Mouse (Mus musculus): ENCODE measurements at regions not wholly inside any gene's neighbourhood (a gene's known extent, or its start where the extent isn't known, plus 50 kb on each side); places are given as distances from the start of the nearest gene placed in this dataset.
A peak's percentile ranks its signal among the peaks of the same experiment; 100 is the strongest.

DNA sequence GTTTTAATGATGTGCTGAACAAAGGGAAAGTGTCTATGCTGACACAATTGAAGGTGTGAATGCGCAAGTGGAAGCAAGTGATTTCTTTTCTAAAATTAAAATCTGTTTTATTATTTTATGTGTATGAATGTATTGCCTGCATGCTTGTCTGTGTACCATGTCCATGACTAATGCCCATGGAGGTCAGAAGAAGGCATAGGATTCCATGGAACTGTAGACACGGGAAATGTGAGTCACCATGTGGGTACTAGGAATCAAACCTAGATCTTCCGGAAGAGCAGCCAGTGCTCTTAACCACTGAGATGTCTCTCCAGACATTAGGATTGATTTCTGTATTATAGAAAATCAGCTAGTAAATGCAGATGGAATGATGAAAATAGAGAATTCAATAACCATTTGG lies 134.9 kb upstream of the Pgrmc2 start:
- no peak for DNase-seq

DNA sequence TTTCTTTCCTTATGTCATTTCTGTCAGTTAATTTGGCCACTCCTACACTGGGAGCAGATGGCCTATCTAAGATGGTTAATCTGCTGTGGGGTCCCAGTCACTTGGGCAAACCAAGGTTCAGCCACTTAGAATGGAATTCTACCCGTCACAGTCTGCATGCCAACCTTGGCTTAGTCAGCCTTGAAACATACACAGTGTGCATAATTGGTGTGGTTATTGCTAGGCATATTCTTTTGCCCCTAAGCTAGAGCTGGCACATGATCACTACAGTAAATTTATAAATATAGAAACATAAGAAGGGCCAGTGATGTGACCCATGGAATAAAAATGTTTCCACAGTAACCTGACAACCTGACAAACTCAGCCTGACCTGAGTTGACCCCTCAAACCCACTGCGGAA lies 130.7 kb upstream of the Pgrmc2 start:
- no peak for DNase-seq

DNA sequence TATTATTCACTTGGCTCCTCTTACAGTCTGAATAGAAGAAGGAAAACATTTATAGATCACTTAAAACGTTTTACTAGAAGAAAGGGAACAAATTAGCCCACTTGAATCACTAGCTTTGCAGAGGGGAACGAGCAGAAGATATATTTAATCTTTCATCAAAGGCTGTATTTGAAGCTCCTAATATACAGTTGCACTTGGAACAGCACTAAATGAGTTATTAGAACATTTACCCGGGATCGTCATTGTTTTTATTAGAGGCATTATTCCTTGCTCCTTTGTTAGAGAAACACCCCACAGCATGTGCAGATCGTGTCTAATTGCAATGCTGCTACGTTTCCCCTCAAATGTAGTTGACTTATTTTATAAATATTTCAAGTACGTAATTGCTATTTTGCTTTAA lies 127.5 kb upstream of the Pgrmc2 start:
- no peak for DNase-seq

DNA sequence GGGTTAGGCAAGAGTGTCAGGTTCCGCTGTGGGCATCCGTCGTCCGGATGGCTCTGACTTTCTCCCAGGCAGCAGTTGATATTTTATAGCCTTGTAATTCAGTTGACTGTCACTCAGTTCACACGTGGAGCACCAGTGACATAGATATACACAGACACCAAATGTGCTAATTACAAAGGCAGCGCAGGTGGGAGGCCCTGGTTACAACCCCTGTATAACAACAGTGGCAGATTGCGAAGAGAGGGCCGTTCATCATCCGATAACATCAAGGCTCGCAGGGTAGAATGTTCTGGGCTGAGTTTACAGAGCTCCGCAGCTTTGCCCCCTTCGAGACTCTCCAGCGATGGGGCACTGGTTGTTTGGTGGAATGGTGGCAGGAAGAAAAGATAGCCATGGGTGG lies 120.0 kb upstream of the Pgrmc2 start:
- DNase-seq: no peak

DNA sequence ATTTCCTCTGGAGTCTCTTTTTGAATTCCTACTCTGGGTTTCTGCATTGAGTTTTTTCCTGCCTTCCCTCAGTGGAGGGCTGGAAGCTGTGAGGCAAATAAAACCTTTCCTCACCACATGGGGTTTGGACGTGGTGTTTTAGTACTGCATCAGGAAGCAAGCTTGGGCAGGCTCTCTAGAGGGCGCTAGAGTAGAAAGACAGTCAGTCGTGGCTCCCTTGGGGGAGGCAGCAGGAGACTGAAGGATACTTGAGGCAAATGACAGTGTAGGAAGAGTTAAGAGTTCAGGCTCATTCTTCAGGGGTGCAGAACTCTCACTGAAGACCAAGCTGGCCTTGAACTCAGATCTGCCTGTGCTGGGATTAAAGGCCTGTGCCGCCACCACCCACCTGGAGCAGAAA lies 118.9 kb upstream of the Pgrmc2 start:
- DNase-seq: peak; percentile 24

DNA sequence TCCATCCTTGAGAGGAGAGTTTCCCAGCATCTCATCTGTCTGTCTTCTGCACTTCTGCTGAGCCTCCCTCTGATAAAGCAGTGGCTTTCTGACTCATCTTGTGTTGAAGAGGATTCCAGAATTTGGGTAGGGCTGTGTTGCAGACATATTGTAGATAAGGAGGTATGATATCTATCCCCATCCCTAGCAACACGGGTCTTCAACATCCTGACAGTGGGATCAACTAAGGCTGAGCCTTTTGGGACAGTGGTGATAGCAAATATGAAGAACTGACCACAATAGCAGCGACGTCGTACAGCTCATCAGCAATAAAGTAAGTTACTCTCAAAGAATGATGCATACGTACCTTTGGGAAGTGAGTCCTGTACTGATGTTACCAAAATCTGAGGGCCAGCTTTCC lies 117.2 kb upstream of the Pgrmc2 start:
- DNase-seq: peak; percentile 1

DNA sequence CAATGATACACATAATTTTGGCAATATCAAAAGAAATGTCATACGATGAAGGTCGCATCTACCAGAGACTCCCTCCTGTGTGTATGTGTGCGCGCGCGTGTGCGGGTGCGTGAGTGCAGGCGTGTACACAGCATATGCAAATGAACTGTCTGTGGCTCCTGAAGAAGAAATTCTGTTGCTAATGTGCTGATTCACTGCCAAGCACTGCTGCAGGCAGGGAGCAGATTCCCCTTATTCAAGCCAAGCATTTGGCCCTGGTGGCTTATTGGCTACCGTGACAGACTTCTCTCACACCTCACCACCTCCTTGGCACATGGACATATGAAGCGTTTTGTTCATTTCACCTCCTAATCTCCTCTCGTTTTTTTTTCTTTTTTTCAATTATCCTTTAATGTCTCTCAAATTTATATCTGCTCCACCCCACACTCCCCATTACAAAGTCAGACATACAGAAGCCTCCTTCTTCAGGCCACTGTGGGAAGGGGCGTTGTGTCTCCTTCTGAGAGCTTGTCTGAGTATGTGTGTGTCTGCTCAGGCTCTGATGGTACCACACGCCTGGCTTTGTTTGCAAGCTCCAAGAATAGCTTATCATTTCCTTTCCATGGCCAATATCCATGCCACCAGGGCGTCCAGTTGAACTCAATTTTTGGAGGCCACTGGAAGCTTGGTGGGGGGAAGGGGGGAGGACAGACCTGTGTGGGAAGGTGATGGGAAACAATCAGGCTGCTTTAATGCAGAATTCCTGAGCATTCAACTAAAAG lies 115.5 kb upstream of the Pgrmc2 start:
- peak; percentile 47 for DNase-seq

DNA sequence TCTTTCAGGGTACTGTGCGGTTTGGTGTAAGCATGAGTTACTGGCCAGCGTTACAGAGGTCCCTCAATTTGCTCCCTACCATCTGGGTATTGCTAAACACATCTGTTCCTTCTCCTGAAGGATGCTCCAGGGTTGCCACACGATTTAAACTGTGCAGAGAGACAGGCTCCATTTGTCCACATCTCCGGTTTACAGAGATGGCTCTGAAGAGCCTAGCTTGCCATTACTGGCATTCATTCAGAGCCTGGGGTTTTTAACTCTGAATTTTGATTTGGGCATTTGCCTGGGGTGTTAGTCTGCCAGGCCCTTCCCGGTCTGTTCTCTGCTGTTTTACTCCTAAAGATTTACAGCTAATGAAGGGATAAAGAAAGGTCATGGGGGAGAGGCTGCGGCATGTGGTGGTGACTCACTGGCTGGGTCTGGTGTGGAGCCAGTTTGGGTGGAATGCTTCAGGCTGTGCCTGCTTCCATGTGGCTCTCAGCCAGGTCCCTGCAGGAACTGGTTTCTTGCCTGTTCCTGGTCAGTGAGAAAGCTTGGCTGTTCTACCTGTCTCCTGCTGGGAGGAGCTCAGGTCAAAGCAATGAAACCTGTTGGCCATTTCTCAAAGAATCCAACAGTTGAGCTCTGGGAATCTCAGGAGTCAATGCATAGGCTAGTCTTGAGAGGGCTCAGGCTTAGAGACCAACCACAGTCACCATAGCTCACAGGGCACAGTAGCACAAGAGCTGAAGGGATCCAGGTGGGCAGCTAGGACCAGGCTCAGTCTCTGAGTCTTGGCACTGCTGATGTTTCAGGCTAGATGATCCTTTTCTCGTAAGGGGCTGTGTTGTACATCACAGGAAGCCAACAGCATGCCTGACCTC lies 112.5 kb upstream of the Pgrmc2 start:
- peak; percentile 88 for DNase-seq

DNA sequence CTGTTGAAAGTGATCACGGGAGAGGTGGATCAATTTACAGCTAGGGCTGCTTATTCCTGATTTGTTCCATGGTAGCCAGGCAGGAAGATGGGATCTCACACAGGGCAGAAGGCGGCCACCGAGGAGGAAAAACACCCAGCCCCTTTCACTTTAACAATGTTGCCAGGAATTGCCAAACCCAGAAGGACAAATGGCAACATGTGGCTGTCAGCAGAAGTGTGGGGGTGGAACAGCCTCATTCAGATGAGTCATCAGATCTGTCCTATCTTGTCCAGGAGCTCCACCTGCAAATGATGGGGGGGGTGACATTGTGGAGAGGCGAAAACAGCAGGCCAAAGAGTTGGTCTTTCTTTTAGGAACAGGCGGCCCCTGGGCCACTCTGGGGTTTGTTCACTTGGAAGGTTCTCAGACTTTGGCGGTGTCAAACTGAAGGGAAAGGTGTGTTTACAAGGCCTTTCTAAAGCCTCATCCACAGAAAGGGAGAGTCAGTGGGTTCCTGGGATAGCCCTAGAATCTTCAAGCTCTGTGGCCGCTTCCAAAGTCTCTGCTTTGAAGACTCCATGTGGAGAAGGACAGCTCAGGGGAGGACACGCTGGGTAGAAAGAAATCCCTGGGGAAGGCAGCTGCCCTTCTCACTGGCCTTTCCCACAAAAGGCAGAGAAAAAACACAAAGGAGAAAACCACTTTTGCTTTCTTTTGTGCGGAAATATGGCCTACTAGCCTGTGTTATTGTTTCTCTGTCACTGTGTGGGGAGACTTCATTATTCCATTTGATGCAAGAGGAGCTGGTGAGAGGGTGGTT lies 111.7 kb upstream of the Pgrmc2 start:
- no peak for DNase-seq

DNA sequence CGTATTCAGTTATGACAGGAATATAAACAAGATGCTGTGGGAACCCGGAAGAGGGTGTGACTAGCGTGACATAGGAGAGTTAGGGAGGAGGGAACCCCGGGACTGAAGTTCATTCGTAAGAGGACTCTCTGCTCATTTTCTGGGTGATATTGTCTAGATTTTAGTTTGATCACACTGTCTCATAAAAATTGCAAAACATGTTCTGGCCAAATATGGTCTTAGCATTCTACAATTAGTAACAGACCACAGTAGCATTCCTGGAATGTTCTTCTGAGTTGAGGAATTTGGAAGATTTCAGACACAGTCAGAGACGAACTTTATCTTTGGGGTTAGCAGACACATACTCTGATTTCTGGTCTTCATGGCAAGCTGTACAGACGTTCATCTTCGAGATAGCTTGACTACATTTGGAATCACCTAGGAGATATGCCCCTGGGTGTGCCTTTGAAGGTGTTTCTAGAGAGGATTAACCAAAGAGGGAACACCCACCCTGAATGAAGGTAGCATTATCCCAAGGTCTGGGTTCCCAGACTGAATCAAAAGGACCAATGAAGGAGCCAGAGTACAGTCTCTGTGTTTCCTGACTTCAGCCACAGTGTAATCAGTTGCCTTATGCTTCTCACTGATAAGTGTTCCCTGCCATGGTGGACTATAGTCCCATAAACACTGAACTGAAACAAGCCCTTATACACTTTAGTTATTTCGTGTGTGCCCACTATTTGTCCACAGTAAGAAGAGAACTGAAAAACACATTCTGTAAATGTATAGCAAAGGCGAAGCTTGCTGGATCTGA lies 102.7 kb upstream of the Pgrmc2 start:
- no peak for DNase-seq

DNA sequence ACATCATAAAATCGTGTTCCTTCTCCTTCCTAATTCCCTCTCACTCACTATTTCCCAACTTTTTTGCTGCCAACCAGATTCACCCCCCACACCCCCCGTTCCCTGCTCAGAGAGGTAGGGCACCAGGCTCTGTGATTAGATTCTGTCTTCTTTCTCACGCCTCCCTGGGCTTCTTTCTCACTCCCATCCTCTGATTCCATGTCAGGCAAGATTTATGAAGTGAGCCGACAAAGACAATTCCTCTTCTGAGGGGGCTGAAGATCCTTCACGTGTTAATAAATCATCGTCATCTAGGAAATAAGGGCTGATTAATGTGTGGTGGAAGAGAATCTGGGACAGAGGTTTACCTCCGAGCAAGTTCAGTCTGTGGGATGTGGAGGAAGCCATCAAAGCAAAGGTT lies 101.5 kb upstream of the Pgrmc2 start:
- DNase-seq: no peak

DNA sequence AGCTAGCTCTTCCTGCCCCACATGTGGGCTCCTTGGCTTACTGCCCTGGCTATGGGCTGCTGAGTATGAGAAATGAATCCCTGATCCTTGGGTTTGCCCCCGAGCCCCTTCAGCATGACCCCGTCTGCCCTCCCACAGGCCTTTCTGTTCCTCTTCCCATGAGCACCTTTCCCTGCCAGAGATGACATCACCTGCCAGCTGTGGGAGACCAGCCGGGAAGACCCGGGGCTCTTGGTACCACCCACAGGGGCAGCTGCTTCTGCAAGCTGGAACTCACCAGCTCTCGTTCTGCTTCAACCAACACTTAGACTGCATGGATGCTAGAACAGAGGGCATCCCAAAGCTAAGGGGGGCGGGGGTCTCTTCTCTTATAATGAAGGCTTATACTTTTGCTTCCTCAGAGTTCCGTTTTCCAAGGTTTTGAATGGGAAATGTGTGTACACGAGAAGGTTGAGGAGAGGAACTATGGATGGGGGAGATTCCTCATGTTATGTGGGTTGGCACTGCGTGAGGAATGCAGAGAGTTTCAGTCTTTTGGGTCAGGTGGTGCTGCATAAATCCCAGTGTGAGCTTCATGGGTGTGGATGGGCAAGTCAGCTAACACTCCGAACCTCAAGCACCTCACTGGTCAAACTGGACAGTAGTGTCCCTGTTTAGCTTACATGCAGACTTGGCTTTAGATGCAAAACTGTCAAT lies 100.2 kb upstream of the Pgrmc2 start:
- no peak for DNase-seq

DNA sequence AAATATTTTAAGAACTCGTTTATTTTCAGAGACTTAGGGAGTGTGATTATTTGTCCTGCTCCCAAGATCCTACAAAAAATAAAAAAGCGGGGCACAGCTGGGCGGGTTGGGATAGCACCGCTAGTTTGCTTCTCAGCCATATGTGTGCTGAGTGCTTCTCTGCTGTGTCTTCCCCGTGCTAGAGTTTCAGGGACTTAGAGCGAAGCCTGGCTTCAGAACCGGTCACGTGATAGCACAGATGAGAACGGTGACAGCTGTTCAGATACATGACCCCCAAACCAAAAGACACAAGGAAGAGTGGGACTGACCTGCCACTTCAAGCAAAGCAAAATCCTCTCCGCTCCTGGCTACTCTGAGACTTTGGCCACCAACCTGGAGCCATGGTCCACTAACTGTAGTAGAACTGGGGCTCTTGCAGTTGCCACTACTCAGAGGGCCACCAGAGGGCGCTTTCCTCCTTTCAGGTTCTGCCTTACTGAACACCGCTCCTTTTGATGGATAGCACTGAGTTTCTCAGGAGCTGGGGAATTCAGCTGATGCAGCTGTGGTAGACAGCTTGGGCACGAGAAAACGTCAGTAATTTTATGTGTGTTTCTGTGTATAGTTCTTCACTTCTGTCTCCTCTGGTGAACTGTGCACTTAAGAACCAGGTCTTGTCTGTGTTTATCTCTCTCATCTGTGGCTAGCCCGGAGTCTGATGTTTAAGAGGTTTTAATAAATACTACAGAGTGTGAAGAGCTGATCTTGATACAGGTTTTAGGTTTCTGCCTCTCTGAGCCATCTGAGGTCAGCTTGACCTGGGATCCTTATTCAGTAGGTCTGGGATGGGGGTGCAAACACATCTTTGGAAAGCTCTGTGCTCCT lies 99.4 kb upstream of the Pgrmc2 start:
- DNase-seq: peak; percentile 91

DNA sequence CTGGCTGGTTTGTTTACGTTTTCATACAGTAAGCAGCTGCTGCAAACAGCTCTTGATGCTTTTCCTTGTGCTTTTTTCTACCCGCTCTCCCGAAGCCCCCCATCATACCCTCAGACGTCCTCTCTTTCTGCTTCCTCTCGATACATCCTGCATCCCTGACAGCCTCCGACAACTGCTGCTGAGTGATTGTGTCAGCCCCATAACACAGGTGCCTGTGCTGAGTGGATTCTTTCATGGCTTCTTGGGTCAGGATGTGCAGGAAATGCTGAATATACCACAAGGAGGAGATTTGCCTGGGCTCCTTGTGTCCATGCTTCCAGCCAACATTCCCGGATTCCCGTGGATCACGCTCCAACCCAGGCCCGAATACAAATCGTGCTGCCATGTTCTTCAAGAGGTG lies 98.6 kb upstream of the Pgrmc2 start:
- no peak for DNase-seq

DNA sequence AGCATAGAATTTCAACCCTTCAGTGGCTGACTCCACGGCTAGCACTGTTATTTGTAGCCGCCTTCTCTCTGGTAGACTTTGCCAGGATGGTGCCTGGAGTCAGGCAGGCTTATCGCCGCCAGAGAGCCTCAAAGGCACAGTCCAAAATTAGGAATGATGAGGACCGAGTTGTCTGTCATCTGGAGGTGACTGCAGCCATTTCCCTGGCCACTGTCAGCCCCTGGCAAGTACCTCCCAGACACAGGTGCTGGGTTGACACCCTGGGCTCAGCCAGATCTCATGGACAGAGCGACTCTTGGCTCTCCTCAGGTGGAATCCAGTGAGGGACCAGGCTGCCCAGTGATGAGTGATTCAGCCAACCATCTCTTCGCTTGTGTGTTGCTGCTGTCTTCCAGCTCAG lies 98.1 kb upstream of the Pgrmc2 start:
- no peak for DNase-seq

DNA sequence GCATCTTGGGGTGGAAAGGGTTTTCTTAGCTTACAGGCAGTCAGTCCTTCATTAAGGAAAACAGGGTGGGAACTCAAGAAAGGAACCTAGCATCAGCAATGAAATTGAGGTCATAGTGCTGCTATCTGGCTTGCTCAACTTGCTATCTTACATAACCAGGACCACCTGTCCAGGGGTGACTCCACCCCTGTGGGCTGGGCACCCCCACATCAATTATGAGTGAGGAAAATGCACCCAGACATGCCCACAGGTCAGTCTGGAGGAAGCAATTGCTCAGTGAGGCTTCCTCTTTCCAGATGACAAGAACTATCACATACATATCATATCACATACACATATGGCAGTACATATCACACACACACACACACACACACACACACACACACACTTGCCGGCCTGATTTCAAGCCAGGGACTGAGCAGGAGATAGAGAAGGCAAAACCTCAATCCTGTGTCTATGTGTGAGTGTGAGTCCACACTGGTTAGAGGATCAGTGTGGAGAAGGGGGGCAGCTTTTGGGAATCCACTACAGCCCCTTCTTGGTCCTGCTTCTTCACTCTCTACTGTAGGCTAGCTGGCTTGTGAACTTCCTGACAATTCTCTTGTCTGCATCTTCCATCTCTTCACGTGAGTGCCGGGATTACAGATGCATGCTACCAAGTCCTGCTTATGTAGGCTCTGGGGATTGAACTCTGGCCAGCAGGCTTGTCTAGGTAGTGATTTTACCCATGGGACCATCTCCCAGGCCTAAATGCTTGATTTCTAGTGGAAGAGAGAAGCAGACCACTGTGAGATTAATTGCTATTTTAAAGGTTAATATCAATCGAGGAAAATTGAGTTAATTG lies 96.4 kb upstream of the Pgrmc2 start:
- DNase-seq: peak; percentile 1

DNA sequence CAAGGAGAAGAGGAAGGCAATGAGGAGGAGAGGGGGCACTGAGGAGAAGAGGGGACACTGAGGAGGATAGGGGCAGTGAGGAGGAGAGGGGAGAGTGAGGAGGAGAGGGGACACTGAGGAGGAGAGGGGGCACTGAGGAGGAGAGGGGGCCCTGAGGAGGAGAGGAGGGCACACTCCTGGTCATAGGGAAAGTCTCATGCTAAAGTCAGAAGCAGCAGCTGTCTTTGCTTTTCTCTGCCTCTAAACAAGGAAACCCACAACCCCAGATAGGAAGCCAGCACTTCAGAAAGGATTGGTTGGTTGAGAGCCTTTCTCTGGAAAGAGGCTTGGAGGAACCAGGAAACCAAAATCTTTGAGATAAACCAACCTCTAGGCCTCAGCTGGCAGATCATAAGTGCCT lies 94.3 kb upstream of the Pgrmc2 start:
- no peak for DNase-seq

DNA sequence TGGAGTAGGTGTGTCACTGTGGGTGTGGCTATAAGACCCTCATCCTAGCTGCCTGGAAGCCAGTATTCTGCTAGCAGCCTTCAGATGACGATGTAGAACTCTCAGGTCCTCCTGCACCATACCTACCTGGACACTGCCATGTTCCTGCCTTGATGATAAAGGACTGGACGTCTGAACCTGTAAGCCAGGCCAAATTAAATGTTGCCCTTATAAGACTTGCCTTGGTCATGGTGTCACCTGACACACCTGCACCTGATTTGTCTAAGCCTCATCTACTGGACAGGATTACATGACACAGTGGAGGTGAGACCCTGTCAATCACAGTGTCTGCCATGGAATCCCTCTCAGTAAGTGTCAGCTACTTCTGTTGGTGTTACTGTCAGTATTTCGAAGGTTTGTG lies 92.5 kb upstream of the Pgrmc2 start:
- peak; percentile 1 for DNase-seq

DNA sequence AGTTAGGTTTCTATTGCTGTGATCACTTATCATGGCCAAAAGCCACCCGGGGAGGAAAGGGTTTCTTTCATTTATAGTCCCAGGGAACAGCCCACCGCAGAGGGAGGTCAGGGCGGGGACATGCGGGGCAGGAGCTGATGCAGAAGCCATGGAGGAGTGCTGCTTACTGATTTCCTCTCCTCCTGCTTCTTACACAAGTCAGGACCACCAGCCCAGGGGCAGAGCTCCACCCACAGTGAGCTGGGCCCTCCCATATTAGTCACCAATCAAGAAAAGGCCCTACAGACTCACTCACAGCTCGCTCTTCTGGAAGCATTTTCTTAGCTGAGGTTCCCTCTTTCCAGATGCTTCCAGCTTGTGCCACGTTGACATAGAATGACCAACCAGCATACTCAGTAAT lies 90.7 kb upstream of the Pgrmc2 start:
- DNase-seq: peak; percentile 6

Measured in heart, postnatal 4 days (tissue).